Mouse (Mus musculus) gastrocnemius, adult 2 months (tissue): ENCODE results near the gene Faf2. TPM values are rescaled to one million over a fixed set of nuclear protein-coding genes. Genes with fewer than 3 reads are reported as not detected.

Source experiments
- DNase-seq: peaks from one replicate; pipeline ENCODE4 v3.0.0; 2022
- H3K27ac ChIP-seq: fragments of 200-600 bp; 2 replicates; pipeline ENCODE4 v1.8.1; 2022; ENCODE audit warnings: mild to moderate bottlenecking
- H3K4me3 ChIP-seq: fragments of 200-600 bp; 2 replicates; pipeline ENCODE4 v1.8.1; 2022; ENCODE audit warnings: mild to moderate bottlenecking, moderate library complexity
- CTCF ChIP-seq: fragments of 200-600 bp; IDR thresholded peaks from 2 replicates; pipeline ENCODE4 v1.8.1; 2022; ENCODE audit warnings: antibody characterized with exemption, mild to moderate bottlenecking, moderate library complexity
- intact Hi-C: fragments of 180-260 bp; cut with DNase I; formaldehyde crosslinking; loops from one replicate; pipeline ENCODE4 v1.15.1; 2025
- total RNA-seq, 2 experiments: library from RNA; stranded (reverse); gene quantifications; 2 replicates each; pipeline ENCODE4 v1.2.3; 2021

The Faf2 gene
- total RNA-seq, 2 experiments from 2014 or later = 11.1 to 16.8 TPM

- TF ChIP-seq CTCF = no peak
- intact Hi-C loops = loop anchor here (5.0 kb wide), 1 partner anchor 64 kb away; the partner anchor contains the start of gene Faf2
- H3K27ac ChIP-seq = peak overlapping the region; percentile 100
- peak overlapping the region; percentile 94 for H3K4me3 ChIP-seq
- no peak for DNase-seq
These were observed 64.8 kb downstream of the Faf2 start for GRCm38 (mm10) chr13:54686139-54687053.

- peak; percentile 82 for DNase-seq
- Histone ChIP-seq H3K27ac (peak overlapping the region; percentile 100), H3K4me3 (peak overlapping the region; percentile 94)
- intact Hi-C loops = loop anchor here (5.0 kb wide), 1 partner anchor 65 kb away; the partner anchor contains the start of gene Faf2
- no peak for TF ChIP-seq CTCF
These were observed 65.5 kb downstream of the Faf2 start for GRCm38 (mm10) chr13:54687096-54687495.

- peak overlapping the region; percentile 94 for H3K4me3 ChIP-seq
- intact Hi-C loops = loop anchor here (5.0 kb wide), 1 partner anchor 65 kb away; the partner anchor contains the start of gene Faf2
- no peak for TF ChIP-seq CTCF
- H3K27ac ChIP-seq = peak overlapping the region; percentile 100
- DNase-seq = peak; percentile 98
These were observed 66.2 kb downstream of the Faf2 start for GRCm38 (mm10) chr13:54687575-54688424.

GRCm38 (mm10) chr13:54690151-54690740, 68.7 kb downstream of the Faf2 start:
- DNase-seq = no peak
- intact Hi-C loops = loop anchor here (5.0 kb wide), 1 partner anchor 78 kb away; the partner anchor contains the start of gene Cltb
- no peak for TF ChIP-seq CTCF
- no peak overlapping the region for H3K27ac ChIP-seq
- H3K4me3 ChIP-seq = no peak overlapping the region

- Histone ChIP-seq H3K27ac (no peak overlapping the region; the same call in 1 of the 2 replicates), H3K4me3 (peak overlapping the region; percentile 77)
- no peak for TF ChIP-seq CTCF
- DNase-seq = no peak
- intact Hi-C loops = loop anchor here (5.0 kb wide), 1 partner anchor 79 kb away; the partner anchor contains the start of gene Cltb
These were observed 70.2 kb downstream of the Faf2 start for GRCm38 (mm10) chr13:54691737-54692136.

GRCm38 (mm10) chr13:54692711-54693557, 71.3 kb downstream of the Faf2 start:
- intact Hi-C loops = loop anchor here (5.0 kb wide), 1 partner anchor 81 kb away; the partner anchor contains the start of gene Cltb
- H3K27ac ChIP-seq = peak overlapping the region; percentile 99
- TF ChIP-seq CTCF = no peak
- H3K4me3 ChIP-seq = peak overlapping the region; percentile 77
- no peak for DNase-seq

GRCm38 (mm10) chr13:54693558-54694347, 72.2 kb downstream of the Faf2 start, which contains the start of gene Rnf44:
Gene Rnf44, minus strand, starts transcription at chr13:54693907.
- intact Hi-C loops = loop anchor here (5.0 kb wide), 1 partner anchor 81 kb away; the partner anchor contains the start of gene Cltb
- no peak for TF ChIP-seq CTCF
- Histone ChIP-seq H3K27ac (peak within 1 kb of the TSS; percentile 99), H3K4me3 (peak within 1 kb of the TSS; percentile 77)
- peak; percentile 100 for DNase-seq

- peak; percentile 91 for DNase-seq
- no peak for TF ChIP-seq CTCF
- Histone ChIP-seq H3K4me3 (peak overlapping the region; percentile 77), H3K27ac (peak overlapping the region; percentile 99)
- intact Hi-C loops = loop anchor here (5.0 kb wide), 1 partner anchor 82 kb away; the partner anchor contains the start of gene Cltb
These were observed 72.9 kb downstream of the Faf2 start for GRCm38 (mm10) chr13:54694348-54695060.

GRCm38 (mm10) chr13:54695479-54696230, 74.1 kb downstream of the Faf2 start:
- Histone ChIP-seq H3K27ac (no peak overlapping the region), H3K4me3 (no peak overlapping the region)
- no peak for TF ChIP-seq CTCF
- intact Hi-C loops = no loop called here
- no peak for DNase-seq
